Mouse (Mus musculus) stomach, embryonic 14.5 days (tissue): ENCODE measurements at regions not wholly inside any gene's neighbourhood (a gene's known extent, or its start where the extent isn't known, plus 50 kb on each side); places are given as distances from the start of the nearest gene placed in this dataset.

Experiments
- ATAC-seq: fragments of 200-750 bp; cut with Nextera tagmentation; 2 replicates; pipeline ENCODE4 v1.8.0; 2017; ENCODE audit warnings: low read depth, moderate TSS enrichment; ENCODE audit not compliant: insufficient number of reproducible peaks, insufficient read depth, low FRiP score
- H3K27ac ChIP-seq: fragments of 300-500 bp; sonication (generic); 2 replicates; pipeline ENCODE4 v1.5.1; 2014; ENCODE audit warnings: mild to moderate bottlenecking, low read length, moderate library complexity, mixed read lengths
- H3K27me3 ChIP-seq: fragments of 300-500 bp; sonication (generic); 2 replicates; pipeline ENCODE4 v1.6.1; 2014; ENCODE audit warnings: low read length, control low read depth, mixed read lengths; ENCODE audit not compliant: control insufficient read depth, insufficient read depth
- H3K36me3 ChIP-seq: fragments of 300-500 bp; sonication (generic); 2 replicates; pipeline ENCODE4 v1.6.1; 2014; ENCODE audit warnings: mild to moderate bottlenecking, control low read depth, low read length, moderate library complexity, mixed read lengths; ENCODE audit not compliant: control insufficient read depth, insufficient read depth
- H3K4me1 ChIP-seq: fragments of 300-500 bp; sonication (generic); 2 replicates; pipeline ENCODE4 v1.6.1; 2014; ENCODE audit warnings: low read length, control low read depth, mixed read lengths; ENCODE audit not compliant: control insufficient read depth, insufficient read depth
- H3K4me2 ChIP-seq: fragments of 300-500 bp; sonication (generic); replicated peaks from 2 replicates; pipeline ENCODE4 v1.6.1; 2014; ENCODE audit warnings: low read depth, low read length, control low read depth
- H3K4me3 ChIP-seq: fragments of 300-500 bp; sonication (generic); 2 replicates; pipeline ENCODE4 v1.5.1; 2014; ENCODE audit warnings: low read depth, low read length, control low read depth
- H3K9ac ChIP-seq: fragments of 300-500 bp; sonication (generic); replicated peaks from 2 replicates; pipeline ENCODE4 v1.6.1; 2014; ENCODE audit warnings: low read depth, mild to moderate bottlenecking, control low read depth, low read length, moderate library complexity, mixed read lengths
- H3K9me3 ChIP-seq: fragments of 300-500 bp; sonication (generic); 2 replicates; pipeline ENCODE4 v1.6.1; 2016; ENCODE audit warnings: low read depth, low read length, control low read depth; ENCODE audit not compliant: control insufficient read depth
- WGBS: fragments of 180-500 bp; shearing (Covaris S2); extraction: QIAGEN DNeasy Blood & Tissue Kit; methylation state at CpG from one replicate; pipeline ENCODE4 v1.1.7; 2014; 5-methylcytosine and 5-hydroxymethylcytosine counted together

DNA sequence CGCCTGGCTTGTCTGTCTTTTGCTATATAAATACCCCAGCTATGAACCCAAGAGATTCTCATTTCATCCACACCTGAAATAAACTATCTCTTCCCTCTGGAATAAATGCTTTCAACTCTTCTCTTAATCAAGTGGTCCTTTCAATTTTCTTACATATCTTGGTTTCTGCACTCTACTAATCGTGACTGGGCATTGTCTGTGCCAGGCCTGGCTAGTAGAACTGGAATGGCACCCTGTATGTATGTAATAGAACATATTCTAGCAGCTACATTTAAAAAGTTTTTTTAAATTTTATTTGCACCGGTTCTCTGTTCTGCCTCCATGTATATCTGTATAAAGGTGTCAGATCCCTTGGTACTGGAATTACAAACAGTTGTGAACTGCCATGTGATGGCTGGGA lies 68.2 kb upstream of the Zfp644 start:
- ATAC-seq: no peak
- H3K4me1 ChIP-seq: no peaks in the 10 kb centered on the region
- H3K36me3 ChIP-seq: no peaks in the 10 kb centered on the region
- H3K9ac ChIP-seq: no peak overlapping the region
- 79% methylated on average over 3 of the region's 3 CpGs for WGBS
- H3K4me3 ChIP-seq: no peak overlapping the region
- no peak overlapping the region for H3K27ac ChIP-seq
- H3K4me2 ChIP-seq: no peak overlapping the region
- H3K9me3 ChIP-seq: no peaks in the 10 kb centered on the region
- no peaks in the 10 kb centered on the region for H3K27me3 ChIP-seq

DNA sequence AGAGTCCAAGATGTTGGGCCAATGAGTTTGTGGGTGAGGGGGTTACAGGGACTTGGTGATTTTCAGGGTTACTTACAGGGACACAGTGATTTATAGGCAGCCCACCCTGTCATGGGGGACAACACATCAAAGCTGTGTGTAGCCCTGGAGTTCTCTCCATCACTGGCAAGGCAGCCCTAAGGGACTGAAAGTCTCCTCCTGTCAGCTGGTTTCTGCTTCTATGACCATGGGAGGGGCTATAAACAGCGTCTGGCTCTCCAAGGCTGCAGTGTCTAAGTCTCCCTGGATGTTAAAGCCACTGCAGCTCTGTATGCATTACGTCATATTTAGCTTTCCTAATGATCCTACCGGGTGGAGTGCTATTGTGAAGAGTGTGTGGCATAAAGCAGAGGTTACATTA lies 66.2 kb upstream of the Zfp644 start:
- Histone ChIP-seq H3K4me2 (no peak overlapping the region), H3K27me3 (0 out of 2 replicates have a peak, but pooled peaks cover under 1% of the 10 kb centered on the region), H3K9me3 (no peaks in the 10 kb centered on the region), H3K9ac (no peak overlapping the region), H3K4me1 (no peaks in the 10 kb centered on the region), H3K27ac (no peak overlapping the region), H3K36me3 (no peaks in the 10 kb centered on the region), H3K4me3 (no peak overlapping the region)
- no peak for ATAC-seq
- 28% methylated on average over 3 of the region's 3 CpGs for WGBS

DNA sequence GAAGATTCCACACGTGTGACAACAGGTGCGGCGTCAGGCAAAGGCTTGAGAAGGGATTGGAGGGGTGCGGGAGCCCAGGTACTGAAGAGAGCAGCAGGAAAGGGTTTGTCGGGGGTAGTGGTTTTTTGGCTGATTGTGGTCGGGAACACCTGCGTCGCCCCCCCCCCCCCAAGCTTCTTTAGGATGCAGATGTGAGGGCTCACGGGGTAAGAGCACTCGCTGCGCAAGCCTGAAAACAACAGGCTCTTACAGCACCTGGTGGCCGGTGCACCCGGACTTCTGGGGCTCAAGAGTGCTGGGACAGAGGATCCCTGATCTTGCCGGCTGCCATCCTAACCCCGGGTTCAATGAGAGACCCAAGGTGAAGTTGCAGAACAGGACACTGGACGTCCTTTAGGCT lies 60.9 kb upstream of the Zfp644 start:
- Histone ChIP-seq H3K27me3 (0 out of 2 replicates have a peak, but pooled peaks cover 3% of the 10 kb centered on the region), H3K36me3 (no peaks in the 10 kb centered on the region), H3K4me3 (no peak overlapping the region), H3K9me3 (no peaks in the 10 kb centered on the region), H3K27ac (no peak overlapping the region), H3K4me2 (no peak overlapping the region), H3K9ac (no peak overlapping the region), H3K4me1 (0 out of 2 replicates have a peak, but pooled peaks cover 9% of the 10 kb centered on the region)
- WGBS: 12% methylated on average over 16 of the region's 16 CpGs
- ATAC-seq: no peak

DNA sequence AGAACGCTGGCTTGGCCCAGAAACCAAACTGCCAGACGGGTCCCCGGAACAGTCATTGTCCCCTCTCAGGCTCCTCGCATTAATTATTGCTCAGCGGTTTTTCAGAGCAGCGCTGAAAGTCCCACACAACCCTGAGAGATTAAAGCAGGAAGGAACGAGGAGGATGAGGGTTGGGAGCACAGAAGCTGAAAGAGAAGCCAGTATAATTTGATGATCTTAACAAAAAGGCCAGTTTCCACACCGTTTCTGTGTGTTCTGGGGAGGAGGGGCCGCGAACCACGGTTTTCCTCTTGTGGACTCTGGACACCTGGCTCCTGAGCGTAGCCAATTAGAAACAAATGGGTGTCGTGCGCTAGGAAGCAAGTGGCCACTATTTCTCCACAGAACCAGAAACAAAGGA lies 60.3 kb upstream of the Zfp644 start:
- ATAC-seq: no peak
- Histone ChIP-seq H3K9me3 (no peaks in the 10 kb centered on the region), H3K4me1 (0 out of 2 replicates have a peak, but pooled peaks cover 9% of the 10 kb centered on the region), H3K9ac (no peak overlapping the region), H3K27ac (no peak overlapping the region), H3K4me2 (peak overlapping the region; percentile 34), H3K27me3 (0 out of 2 replicates have a peak, but pooled peaks cover 3% of the 10 kb centered on the region), H3K4me3 (peak overlapping the region; percentile 5; the same call in 1 of the 2 replicates), H3K36me3 (no peaks in the 10 kb centered on the region)
- WGBS: 4% methylated on average over 14 of the region's 14 CpGs

DNA sequence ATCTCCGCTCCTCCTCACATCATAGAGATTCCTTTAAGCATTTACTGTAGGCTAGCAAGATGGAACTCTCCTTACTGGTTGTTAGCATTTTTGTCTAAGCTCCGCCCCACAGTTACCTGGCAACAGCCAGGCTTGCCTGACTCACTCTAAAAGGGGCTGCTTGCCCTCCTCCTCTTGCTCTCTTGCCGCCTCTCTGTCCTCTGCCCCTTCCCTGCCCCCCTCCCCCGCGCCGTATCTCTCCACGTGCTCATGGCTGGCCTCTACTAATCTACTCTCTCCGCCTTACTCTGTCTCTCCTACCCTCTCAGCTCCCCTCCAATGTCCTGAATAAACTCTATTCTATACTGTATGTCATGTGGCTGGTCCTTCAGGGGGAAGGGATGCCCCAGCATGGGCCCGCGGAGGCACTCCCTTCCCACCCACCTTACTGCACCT lies 59.9 kb upstream of the Zfp644 start:
- Histone ChIP-seq H3K4me2 (peak overlapping the region; percentile 34), H3K4me3 (peak overlapping the region; percentile 5; the same call in 1 of the 2 replicates), H3K9me3 (no peaks in the 10 kb centered on the region), H3K4me1 (0 out of 2 replicates have a peak, but pooled peaks cover 9% of the 10 kb centered on the region), H3K27ac (no peak overlapping the region), H3K27me3 (0 out of 2 replicates have a peak, but pooled peaks cover 3% of the 10 kb centered on the region), H3K36me3 (no peaks in the 10 kb centered on the region), H3K9ac (no peak overlapping the region)
- ATAC-seq: no peak
- WGBS: 3% methylated on average over 10 of the region's 10 CpGs

DNA sequence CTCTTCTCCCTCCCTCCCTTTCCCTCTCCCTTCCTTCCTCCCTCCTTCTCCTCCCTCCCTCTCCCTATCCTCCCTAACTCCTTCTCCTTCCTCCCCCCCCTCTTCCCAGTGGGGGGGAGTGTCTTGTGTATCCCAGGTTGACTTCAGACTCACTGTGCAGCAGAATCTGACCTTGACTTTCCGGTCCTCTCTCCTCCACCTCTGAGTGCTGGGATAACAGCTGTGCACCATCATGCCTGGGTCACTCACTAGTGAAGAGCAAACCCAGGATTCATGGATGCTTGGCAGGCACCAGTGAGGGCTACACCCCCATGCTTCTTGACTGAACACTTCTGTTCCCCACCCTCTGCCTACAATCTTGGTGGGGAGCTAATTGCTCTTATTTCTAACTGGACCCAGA lies 56.2 kb upstream of the Zfp644 start:
- H3K27ac ChIP-seq: no peak overlapping the region
- 0 out of 2 replicates have a peak, but pooled peaks cover 3% of the 10 kb centered on the region for H3K27me3 ChIP-seq
- no peaks in the 10 kb centered on the region for H3K36me3 ChIP-seq
- H3K4me2 ChIP-seq: no peak overlapping the region
- no peak for ATAC-seq
- H3K4me3 ChIP-seq: no peak overlapping the region
- H3K9me3 ChIP-seq: no peaks in the 10 kb centered on the region
- H3K9ac ChIP-seq: no peak overlapping the region
- H3K4me1 ChIP-seq: 0 out of 2 replicates have a peak, but pooled peaks cover 9% of the 10 kb centered on the region
- WGBS: 54% methylated on average over 1 of the region's 1 CpGs

DNA sequence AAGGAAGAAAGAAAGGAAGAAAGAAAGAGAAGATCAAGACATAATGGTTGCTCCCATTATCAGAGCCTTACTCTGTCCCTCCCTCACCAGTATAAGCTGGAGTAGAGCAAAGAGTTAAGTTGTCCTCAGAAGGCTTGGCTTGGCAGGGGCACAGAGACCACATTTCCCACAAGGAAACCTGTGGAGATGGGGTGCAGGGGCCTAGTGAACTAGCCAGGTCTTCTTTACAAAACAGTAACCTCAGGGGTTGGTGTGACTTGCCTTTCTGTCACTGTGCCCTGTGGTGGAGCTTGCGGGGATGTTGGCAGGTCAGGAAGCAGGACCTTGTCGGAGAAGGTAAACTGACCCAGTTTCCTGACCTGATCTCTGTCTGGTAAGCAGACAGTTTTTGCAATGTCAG lies 53.1 kb upstream of the Zfp644 start:
- Histone ChIP-seq H3K4me1 (no peaks in the 10 kb centered on the region), H3K9ac (no peak overlapping the region), H3K27ac (no peak overlapping the region), H3K4me3 (no peak overlapping the region), H3K9me3 (no peaks in the 10 kb centered on the region), H3K36me3 (no peaks in the 10 kb centered on the region), H3K27me3 (no peaks in the 10 kb centered on the region), H3K4me2 (no peak overlapping the region)
- 86% methylated on average over 2 of the region's 2 CpGs for WGBS
- no peak for ATAC-seq

DNA sequence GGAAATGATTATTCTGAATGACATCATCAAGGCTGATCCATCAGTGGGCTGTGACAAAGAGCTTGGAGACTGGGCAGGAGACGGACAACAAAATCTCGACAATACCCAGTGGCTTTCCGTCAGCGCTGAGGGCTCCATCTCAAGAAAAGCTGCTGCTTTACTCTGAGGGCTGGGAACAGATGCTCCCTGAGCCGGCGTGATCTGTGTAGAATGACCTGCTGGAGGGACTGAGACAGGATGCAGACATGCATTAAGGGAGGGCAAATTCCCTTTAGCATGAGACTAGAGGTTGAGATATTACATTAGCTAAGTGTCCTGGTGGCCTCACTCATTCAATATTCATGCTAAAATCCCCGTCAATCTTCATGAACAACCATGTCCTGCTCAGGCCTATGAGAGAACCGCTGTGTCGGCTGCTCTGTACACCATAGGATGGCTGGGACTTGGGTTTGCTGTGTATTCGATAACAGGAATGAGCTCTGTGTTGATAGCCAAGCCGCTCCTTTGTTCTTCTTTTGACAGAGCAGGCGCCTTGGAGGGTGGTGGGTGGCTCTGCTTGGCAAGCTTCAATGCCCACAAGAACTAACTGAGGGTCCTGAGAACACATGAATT lies 51.5 kb upstream of the Zfp644 start:
- WGBS: 49% methylated on average over 12 of the region's 12 CpGs
- no peak overlapping the region for H3K4me2 ChIP-seq
- no peaks in the 10 kb centered on the region for H3K4me1 ChIP-seq
- no peaks in the 10 kb centered on the region for H3K36me3 ChIP-seq
- H3K27me3 ChIP-seq: no peaks in the 10 kb centered on the region
- H3K4me3 ChIP-seq: no peak overlapping the region
- no peak overlapping the region for H3K27ac ChIP-seq
- peak; percentile 23; the same call in 1 of the 2 replicates for ATAC-seq
- H3K9ac ChIP-seq: no peak overlapping the region
- no peaks in the 10 kb centered on the region for H3K9me3 ChIP-seq
